Mouse (Mus musculus) heart, postnatal 14 days (tissue): ENCODE data around the gene Dhrs4. TPM values are rescaled to one million over a fixed set of nuclear protein-coding genes. Genes with fewer than 3 reads are reported as not detected.

Source experiments
- DNase-seq, 2 experiments: peaks; one replicate each; pipeline ENCODE4 v3.0.0; 2021 to 2022
- intact Hi-C: fragments of 180-260 bp; cut with DNase I; formaldehyde crosslinking; loops from one replicate; pipeline ENCODE4 v1.15.1; 2025
- total RNA-seq, 2 experiments: library from RNA; stranded (reverse); gene quantifications; 2 replicates each; pipeline ENCODE4 v1.2.3; 2021

Gene Dhrs4
- total RNA-seq, 2 experiments from 2014 or later, result 129 to 134 TPM

DNA sequence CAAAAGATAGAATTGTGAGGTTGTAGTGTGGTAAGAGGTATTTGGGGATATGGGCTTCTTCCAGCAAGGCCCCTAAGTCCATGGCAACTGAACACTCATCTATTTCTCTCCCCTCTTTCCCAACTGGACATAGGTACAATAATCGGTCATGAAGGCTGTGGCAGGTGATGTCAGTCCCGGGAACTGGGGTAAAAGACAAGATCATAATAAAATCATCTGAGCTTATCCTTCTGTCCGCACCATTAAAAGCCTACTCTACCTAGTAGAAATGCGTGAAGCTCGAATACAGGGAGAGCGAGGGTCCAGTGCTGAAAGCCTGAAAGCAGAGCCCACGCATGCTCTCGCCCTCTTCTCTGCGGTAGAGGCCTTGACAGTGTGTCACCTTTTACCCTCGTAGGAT lies 1.1 kb downstream of the Dhrs4 start:
- intact Hi-C loops, result no loop called here
- no peak for DNase-seq

DNA sequence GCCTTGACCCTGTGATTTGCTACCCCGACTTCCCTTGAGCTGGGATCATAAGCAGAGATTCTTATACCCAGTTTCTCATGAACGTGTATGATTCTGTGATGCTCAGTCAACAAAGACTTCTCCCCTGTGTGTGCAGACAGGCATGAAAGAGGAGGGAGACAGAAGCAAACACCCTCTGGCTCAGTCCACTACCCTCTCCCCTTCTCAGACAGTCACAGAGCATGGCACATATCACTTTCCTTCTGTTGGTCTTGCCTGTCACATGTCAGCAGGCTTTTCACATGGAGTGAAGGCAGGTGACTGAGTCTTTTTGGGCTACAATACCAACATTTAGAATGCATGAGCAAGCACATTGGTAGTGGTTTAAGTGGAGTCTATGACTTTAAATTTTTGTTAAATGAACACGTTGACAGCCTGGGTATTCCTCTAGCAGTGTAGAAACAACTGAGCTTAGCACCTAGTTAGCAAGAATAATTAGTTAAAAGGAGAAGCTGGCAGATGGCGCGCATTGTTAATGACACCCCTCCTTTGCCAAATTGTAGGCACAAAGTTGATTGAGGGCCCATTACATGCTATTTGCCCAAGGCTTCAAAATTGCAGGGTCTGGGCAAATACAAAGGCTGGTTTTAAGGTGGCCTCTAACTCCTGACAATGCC lies 6.0 kb downstream of the Dhrs4 start:
- DNase-seq, result no peak
- intact Hi-C loops, result no loop called here

DNA sequence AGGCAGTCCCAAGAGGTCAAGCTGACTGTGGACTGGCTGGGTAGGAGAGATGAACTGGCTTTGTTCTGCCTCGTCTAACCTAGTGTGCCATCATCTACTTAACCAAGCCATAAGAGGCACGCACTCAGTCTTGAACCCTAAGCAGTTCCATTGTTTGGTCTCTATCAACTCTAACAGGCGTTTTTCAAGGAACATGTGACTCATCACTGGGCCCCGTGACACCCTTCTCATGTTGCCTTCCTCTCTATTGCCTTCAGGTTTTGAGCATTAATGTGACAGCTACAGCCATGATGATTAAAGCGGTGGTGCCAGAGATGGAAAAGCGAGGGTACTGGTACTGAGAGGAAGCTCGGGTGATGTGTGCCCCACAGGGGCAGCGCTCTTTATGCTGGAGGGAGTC lies 8.3 kb downstream of the Dhrs4 start:
- DNase-seq, result no peak
- intact Hi-C loops, result no loop called here

DNA sequence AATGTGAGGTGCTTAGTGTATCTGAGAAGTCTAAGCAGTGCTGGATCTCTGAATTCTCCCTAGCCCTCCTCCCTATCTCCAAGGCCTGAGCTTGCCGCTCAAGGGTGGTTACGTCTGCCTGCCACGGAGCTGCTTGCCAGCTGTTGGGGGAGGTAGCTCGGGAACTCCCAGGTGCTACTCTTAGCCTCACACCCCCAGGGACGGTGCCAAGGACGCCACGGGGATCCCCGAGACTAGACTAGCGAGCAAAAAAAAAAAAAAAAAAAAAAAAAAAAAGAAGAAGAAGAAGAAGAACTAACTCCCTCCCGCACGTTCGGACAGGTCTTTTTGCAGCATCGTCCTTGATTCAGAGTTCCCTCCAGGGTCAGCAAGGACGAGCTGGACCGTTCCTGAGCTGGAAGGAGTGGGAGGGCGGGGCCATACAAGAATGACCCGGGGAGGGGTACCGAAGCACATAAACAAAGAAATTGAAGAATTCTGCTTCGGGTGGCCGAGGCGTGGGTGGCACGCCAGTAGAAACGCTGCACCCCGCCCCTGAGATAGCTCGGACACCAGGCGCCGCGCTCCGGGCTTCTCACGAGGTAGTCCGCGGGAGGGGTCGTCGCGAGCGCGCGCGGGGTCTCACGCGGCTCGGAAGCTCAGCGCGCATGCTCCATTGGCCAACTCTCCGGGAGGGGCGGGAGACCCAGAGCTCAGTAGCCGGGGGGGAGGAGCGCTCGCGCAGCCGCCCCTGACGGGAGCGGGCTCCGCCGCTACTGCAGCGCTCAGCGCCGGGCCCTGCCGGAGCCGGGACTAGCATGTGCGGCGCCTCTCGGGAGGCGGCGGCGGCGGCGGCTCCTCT lies 12.0 kb downstream of the Dhrs4 start, which contains the start of gene Carmil3:
Carmil3 (plus strand) TSS at position 291 of the 841 bp plus-strand sequence.
- intact Hi-C loops, result loop anchor here (10.0 kb wide), 1 partner anchor 254 kb away; the partner anchor contains the start of genes Dhrs1 and Nop9
- DNase-seq, result peak; percentile 70 to 75

DNA sequence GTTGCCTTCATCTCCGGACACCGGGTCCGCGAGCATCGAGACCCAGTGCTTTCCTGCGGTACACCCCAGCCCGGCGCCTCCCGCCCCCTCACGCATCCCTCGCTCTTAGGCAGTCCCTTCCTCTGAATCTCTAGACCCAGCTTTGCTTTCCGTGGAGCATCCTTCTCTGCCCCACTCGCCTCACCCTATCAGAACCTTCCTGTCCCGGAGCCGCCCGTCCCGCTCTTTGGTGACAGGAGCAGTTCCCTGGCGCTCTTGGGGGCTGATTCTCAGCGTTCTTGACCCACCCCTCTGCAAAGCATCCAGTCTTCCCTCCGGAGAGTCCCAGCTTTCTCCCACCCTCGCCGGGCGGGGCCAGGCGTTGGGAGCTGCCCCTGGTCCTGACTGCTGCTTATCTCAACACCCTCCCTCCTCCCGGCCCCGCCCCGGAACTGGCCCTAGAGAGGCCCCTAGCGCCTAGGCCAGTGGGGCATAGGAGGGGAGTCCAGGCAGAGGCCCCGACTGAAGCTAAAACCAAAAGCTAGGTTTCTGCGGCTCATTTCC lies 12.8 kb downstream of the Dhrs4 start:
- peak; percentile 65 to 67 for DNase-seq
- intact Hi-C loops, result loop anchor here (10.0 kb wide), 1 partner anchor 253 kb away; the partner anchor contains the start of genes Dhrs1 and Nop9

DNA sequence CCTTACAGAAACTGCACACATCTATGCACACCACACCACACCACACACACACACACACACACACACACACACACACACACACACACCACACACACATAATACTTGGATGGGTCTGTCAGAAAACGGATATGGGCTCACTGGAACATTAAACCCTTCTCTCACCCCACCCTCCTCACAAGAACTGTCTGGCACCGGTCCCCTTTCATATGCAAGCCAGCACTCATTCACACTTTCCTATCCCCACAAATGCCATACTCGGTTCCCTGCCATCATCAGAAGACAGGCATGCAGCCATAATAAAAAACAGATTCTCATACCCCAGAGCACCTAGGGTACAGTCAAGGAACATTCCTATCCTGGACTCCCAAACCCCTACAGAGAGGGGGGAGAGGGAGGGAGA lies 13.5 kb downstream of the Dhrs4 start:
- intact Hi-C loops, result loop anchor here (10.0 kb wide), 1 partner anchor 253 kb away; the partner anchor contains the start of genes Dhrs1 and Nop9
- DNase-seq, result no peak

DNA sequence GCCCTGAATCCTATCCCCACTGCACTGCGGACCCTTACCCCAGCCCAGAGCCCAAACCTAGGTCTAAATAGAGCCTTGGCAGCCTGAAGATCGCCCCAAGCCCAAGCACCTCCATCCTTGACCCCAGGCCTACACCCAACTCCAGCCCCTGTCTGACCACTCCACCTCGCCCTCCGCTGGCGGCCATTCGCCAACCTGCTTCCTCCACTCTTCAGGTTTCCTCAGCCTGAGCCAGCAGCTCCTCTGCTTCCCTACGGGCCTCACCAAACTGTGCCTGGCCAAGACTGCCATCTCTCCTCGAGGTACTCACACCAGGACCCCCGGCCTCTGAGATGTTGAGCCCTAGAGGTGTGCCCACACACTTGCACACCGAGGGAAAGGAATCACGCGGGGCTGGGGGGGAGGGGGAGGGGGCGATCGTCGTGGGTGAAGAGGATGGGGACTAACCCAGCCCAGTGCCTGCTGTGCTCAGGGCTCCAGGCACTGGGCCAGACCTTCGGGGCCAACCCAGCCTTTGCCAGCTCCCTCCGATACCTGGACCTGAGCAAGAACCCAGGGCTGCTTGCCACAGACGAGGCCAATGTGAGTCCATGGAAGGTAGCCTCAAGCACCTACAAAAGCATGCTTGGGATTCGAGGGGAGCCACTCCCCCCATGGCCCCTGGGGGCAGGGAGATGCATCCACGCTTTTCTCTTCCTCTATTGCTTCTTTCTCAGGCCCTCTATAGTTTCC lies 17.1 kb downstream of the Dhrs4 start:
- no peak for DNase-seq
- intact Hi-C loops, result loop anchor here (1.0 to 10.0 kb wide), 5 partner anchors 33 to 249 kb away; partner anchors contain the start of genes Dhrs1, Irf9 and Nop9

DNA sequence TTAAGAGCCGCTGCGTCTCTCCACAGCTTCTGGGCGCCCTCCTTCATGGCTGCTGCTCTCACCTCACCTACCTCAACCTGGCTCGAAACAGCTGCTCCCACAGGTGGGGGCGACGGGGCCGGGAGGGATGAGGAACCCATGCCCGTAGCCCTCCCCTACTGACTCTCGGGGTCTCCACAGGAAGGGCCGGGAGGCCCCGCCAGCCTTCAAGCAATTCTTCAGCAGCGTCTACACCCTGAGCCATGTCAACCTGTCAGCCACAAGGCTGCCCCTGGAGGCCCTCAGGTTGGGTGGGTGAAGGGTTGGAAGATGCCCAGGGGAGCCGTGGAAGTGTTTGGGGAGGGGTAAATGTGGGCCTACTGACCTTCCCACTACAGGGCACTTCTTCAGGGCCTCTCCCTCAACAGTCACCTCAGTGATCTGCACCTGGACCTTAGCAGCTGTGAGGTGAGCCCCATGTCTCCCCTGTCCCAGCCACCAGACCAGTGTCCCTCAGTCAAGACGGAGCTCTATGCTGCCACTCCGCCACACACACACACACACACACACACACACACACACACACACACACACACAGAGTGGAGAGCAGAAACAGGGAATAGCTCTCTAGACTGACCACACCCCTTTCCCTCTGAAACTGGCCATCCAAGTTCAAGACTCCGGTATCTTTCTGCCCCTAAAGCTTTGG lies 18.3 kb downstream of the Dhrs4 start:
- intact Hi-C loops, result loop anchor here (1.0 to 10.0 kb wide), 5 partner anchors 32 to 248 kb away; partner anchors contain the start of genes Dhrs1, Irf9 and Nop9

DNA sequence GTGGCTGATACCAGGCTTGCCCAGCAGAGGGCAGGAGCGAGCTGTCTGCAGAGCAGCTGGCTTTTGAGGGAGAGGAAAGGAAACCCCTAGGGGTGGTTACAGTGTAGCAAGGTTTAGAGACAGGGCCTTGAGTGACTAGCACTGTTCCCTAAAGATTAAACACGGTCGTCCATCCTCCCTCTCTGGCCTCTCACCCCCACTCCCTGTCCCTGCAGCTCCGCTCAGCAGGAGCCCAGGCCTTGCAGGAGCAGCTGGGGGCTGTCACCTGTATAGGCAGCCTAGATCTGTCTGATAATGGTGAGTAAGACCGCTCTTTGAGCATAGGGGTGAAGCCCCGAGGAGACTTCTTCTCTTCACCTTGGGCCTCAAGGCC lies 18.9 kb downstream of the Dhrs4 start:
- intact Hi-C loops, result loop anchor here (2.0 to 10.0 kb wide), 3 partner anchors 31 to 247 kb away; partner anchors contain the start of genes Dhrs1, Irf9 and Nop9
- DNase-seq, result peak; percentile 90 to 95

More for the DNA sequence above, 18.3 kb downstream of the Dhrs4 start:
- no peak for DNase-seq

DNA sequence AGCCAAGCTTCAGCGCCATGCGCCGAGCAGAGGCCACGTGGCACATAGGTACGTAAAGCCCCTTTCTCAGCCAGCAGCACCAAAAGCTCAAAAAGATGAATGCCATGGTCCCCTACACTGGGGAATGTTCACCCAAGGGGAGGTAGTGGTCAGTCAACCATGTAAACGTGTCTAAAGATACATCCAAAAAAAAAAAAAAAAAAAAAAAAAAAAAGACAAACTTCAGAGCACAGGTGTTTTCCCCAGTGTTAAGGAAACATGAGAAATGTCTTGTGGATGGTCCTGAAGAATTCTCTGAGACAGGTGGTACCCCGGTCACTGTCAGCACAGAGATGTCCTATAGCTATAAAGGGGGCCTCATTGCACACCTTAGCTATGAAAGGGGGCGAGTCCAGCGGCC lies 27.1 kb downstream of the Dhrs4 start:
- no peak for DNase-seq
- intact Hi-C loops, result no loop called here

DNA sequence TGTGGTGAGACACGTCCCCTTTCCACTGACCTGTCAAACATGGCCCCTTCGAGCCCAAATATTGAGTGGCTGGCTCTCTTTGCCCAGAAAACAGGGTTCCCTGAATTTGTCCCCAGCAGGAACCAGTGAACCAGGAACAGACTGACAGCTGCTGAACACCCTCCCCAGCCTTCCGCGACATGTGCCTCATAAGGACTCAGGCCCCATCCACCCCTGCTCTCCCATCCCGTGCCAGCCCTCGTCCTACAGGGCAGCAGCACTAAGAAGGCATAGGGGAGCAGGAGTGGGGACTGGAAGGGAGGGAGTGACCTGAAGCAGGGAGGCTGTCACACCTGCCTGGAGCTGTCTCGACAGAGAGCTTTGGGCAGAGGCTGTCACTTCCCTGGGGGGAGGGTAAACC lies 29.2 kb downstream of the Dhrs4 start:
- intact Hi-C loops, result no loop called here
- DNase-seq, result no peak

DNA sequence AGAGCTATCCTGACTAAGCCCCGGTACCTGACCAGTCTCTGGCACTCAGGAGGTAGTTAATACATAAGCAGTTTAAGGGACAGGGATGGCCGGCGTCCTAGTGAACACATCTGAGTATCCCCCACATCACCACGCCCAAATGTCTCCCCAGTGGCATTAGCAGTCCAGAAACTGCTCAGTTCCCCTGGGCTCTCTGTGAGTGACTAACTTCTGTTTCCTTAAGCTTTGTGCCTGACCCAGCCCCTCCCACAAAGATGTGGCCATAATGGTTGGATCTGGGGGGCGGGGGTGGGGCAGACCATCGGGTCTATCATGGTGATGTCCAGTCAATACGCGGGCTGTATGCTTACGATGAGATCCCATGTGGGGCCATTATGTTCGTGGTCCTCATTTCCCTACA lies 31.0 kb downstream of the Dhrs4 start:
- intact Hi-C loops, result no loop called here

DNA sequence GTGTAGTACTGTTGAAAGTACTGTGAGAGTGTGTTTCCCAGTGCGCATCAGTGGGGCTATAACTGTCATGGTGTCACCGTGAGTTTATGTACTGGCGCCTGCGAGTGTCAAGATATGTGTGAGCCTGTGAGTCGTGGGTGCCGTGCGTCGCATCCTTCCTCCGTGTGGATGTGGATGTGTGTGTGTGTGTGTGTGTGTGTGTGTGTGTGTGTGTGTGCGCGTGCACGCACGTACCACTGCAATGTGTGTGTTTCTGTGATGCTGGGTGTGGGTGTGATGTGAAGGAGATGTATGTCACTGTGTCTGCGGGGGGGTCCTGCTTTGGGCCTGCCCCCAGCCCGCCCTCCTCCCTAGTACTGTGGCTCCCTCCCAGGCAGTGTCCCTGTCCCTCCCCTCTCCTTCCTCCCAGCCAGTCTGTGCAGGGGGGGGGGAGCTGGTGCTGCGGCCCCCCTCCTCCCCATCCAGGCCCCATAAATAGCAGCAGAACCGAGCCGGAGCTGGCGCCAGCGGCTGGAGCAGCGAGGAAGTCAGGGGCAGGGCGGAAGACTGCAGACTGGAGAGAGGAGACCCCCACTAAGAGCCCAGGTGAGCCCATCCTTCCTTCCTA lies 31.7 kb downstream of the Dhrs4 start, which contains the start of gene Cpne6:
Cpne6 (plus strand) TSS at position 321 of the 607 bp plus-strand sequence.
- no peak for DNase-seq
- intact Hi-C loops, result no loop called here

More for the DNA sequence above, 31.0 kb downstream of the Dhrs4 start:
- no peak for DNase-seq

DNA sequence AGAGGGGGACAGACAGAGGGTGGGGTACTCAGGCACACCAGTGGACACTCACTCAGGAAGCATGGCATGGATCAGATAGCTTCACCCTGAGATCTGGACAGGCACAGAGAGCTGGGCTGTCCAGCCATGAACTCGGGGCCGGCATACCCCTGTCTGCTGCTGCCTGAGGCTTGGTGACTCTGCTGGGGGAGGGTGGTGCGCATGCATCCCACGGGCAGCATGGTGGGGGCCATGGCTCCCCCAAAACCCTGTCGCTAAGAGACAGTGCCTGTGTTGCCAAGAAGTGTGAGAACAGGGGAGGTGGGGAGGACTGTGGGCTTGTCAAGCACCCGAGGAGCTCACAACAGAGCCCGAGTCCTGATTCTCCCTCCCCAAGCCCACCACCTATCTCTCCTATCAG lies 32.5 kb downstream of the Dhrs4 start:
- intact Hi-C loops, result no loop called here
- DNase-seq, result no peak

DNA sequence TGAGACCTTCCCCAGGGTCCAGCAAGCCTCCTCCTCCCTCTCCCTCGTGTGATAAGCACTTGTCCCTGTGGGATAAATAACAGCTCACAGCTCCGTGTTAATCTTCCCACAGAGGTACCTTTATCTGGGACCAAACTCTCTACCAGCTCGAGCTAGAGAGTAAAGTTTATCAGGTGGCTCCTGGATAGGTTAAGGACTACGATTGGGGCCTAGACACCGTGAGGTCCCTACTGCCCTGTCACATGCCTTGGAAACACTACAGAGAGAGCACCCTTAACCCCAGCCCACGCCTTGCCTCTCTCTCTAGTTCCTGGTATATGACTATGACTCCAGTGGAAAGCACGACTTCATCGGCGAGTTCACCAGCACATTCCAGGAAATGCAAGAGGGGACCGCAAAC lies 35.4 kb downstream of the Dhrs4 start:
- intact Hi-C loops, result no loop called here
- no peak for DNase-seq

DNA sequence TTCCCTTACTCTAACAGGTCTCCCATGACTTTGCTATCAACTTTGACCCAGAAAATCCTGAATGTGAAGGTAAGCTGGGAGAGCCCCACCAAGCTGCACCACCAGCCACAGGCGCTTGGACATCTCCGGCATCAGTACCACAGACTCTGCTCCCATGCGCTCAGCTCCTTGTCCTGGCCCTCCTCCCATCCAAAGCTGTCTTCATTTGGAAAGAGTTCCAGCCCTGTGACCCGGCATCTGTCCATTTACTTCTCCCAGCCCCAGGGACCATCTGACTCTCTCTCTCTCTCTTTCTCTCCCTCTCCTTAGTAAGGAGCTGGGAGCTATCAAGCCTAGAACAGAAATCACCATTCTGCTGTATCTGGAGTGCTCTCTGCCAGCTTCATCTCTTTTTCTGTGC lies 37.3 kb downstream of the Dhrs4 start:
- intact Hi-C loops, result no loop called here

DNA sequence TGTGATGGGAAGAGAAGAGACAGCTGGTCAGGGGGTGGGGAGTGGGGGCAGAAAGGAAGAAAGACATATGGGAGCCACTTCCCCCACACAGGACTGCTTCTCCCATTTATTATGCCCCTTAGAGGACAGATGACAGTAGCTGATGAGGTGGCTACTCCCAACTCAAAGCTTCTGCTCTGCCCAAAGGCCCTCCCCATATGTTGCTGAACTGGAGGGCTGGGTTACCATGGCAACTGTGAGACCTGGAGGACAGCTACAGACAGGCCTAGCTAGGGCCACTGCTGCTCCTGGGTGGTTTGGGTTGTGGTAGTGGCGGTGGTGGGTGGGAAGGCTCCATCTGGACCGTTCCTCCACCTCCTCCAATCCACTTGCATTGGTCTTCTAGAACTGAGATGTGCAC lies 40.3 kb downstream of the Dhrs4 start:
- intact Hi-C loops, result no loop called here
- DNase-seq, result no peak

More for the DNA sequence above, 37.3 kb downstream of the Dhrs4 start:
- DNase-seq, result no peak

DNA sequence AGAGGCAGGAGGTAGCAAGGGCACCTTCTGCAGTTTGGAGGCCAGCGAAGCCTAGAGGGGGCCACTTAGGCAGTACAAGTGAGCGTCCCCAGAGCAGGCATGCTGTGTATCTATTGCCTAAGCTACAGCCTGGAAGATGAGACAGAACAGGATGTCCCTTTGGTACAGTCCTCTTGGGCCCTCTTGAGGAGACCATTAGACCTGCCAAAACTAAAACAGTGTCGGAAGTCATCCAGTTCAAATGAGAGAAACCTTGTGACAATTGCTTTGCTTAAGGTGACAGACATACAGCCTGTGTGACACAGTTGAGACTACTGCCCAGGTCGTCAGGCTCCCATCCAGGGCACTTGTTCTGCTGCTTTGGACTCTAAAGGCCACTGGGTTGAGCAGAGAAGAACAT lies 41.0 kb downstream of the Dhrs4 start:
- intact Hi-C loops, result no loop called here
- DNase-seq, result no peak
